Mouse (Mus musculus) embryonic facial prominence, embryonic 15.5 days (tissue): ENCODE data around the gene Mxra7. TPM values are rescaled to one million over a fixed set of nuclear protein-coding genes. Genes with fewer than 3 reads are reported as not detected.

Source experiments
- ATAC-seq: fragments of 200-750 bp; cut with Nextera tagmentation; 2 replicates; pipeline ENCODE4 v1.8.0; 2017; ENCODE audit warnings: low read depth, moderate TSS enrichment; ENCODE audit not compliant: insufficient number of reproducible peaks, low FRiP score, low TSS enrichment
- H3K27ac ChIP-seq: fragments of 300-500 bp; sonication (generic); replicated peaks from 2 replicates; pipeline ENCODE4 v1.5.1; 2015; ENCODE audit warnings: mild to moderate bottlenecking, inconsistent platforms
- H3K27me3 ChIP-seq: fragments of 300-500 bp; sonication (generic); 2 replicates; pipeline ENCODE4 v1.6.1; 2015; ENCODE audit warnings: inconsistent platforms
- H3K36me3 ChIP-seq: fragments of 300-500 bp; sonication (generic); 2 replicates; pipeline ENCODE4 v1.6.1; 2015; ENCODE audit warnings: mild to moderate bottlenecking, inconsistent platforms
- H3K4me1 ChIP-seq: fragments of 300-500 bp; sonication (generic); 2 replicates; pipeline ENCODE4 v1.6.1; 2015; ENCODE audit warnings: inconsistent platforms
- H3K4me2 ChIP-seq: fragments of 300-500 bp; sonication (generic); replicated peaks from 2 replicates; pipeline ENCODE4 v1.6.1; 2015; ENCODE audit warnings: mild to moderate bottlenecking, inconsistent platforms
- H3K4me3 ChIP-seq: fragments of 300-500 bp; sonication (generic); replicated peaks from 2 replicates; pipeline ENCODE4 v1.5.1; 2015; ENCODE audit warnings: mild to moderate bottlenecking, inconsistent platforms
- H3K9ac ChIP-seq: fragments of 300-500 bp; sonication (generic); 2 replicates; pipeline ENCODE4 v1.6.1; 2015; ENCODE audit warnings: inconsistent platforms
- H3K9me3 ChIP-seq: fragments of 300-500 bp; sonication (generic); replicated peaks from 2 replicates; pipeline ENCODE4 v1.6.1; 2016; ENCODE audit warnings: inconsistent platforms
- WGBS: fragments of 180-500 bp; shearing (Covaris S2); methylation state at CpG from one replicate; pipeline ENCODE4 v1.1.7; 2015; 5-methylcytosine and 5-hydroxymethylcytosine counted together
- polyA plus RNA-seq: library from polyadenylated mRNA; unstranded; fragments of >200 nt; fragmentation: Nextera tagmentation; extraction: Ambion mirVana; gene quantifications from 2 replicates; pipeline ENCODE4 v1.2.1, GENCODE M21; 2015

Gene Mxra7
- polyA plus RNA-seq, 1 experiment from 2014 or later = 24.8 TPM

GRCm38 (mm10) chr11:116764946-116765345 is 62.9 kb downstream of the Mxra7 start:
- Histone ChIP-seq H3K4me2 (no peak overlapping the region), H3K27me3 (no peaks in the 10 kb centered on the region), H3K4me3 (no peak overlapping the region), H3K9me3 (no peaks in the 10 kb centered on the region), H3K9ac (no peak overlapping the region), H3K36me3 (no peaks in the 10 kb centered on the region), H3K4me1 (no peaks in the 10 kb centered on the region), H3K27ac (no peak overlapping the region)
- 95% methylated on average over 2 of the region's 2 CpGs for WGBS
- no peak for ATAC-seq

GRCm38 (mm10) chr11:116764346-116764745 is 63.5 kb downstream of the Mxra7 start:
- Histone ChIP-seq H3K9me3 (no peaks in the 10 kb centered on the region), H3K4me2 (no peak overlapping the region), H3K9ac (no peak overlapping the region), H3K4me3 (no peak overlapping the region), H3K27ac (no peak overlapping the region), H3K4me1 (no peaks in the 10 kb centered on the region), H3K36me3 (no peaks in the 10 kb centered on the region), H3K27me3 (no peaks in the 10 kb centered on the region)
- 88% methylated on average over 7 of the region's 7 CpGs for WGBS
- ATAC-seq = no peak

GRCm38 (mm10) chr11:116755191-116755590 is 72.7 kb downstream of the Mxra7 start:
- WGBS = 83% methylated on average over 4 of the region's 4 CpGs
- ATAC-seq = no peak
- Histone ChIP-seq H3K4me3 (no peak overlapping the region), H3K36me3 (no peaks in the 10 kb centered on the region), H3K27me3 (no peaks in the 10 kb centered on the region), H3K9me3 (no peaks in the 10 kb centered on the region), H3K27ac (no peak overlapping the region), H3K9ac (no peak overlapping the region), H3K4me1 (no peaks in the 10 kb centered on the region), H3K4me2 (no peak overlapping the region)

GRCm38 (mm10) chr11:116753674-116754470 is 74.0 kb downstream of the Mxra7 start:
- no peak for ATAC-seq
- no peak overlapping the region for H3K4me3 ChIP-seq

More at GRCm38 (mm10) chr11:116753674-116754470, 74.0 kb downstream of the Mxra7 start:
- Histone ChIP-seq H3K9ac (no peak overlapping the region), H3K27ac (no peak overlapping the region), H3K4me1 (no peaks in the 10 kb centered on the region), H3K36me3 (no peaks in the 10 kb centered on the region), H3K4me2 (no peak overlapping the region), H3K27me3 (no peaks in the 10 kb centered on the region), H3K9me3 (no peaks in the 10 kb centered on the region)
- 82% methylated on average over 5 of the region's 5 CpGs for WGBS

Other genes starting within 250 kb of the Mxra7 start
- gene Ube2o, start 246.6 kb downstream of the Mxra7 start, polyA plus RNA-seq = 14.2 and 14.6 TPM in 2 replicates
- gene Aanat, start 241.6 kb downstream of the Mxra7 start, polyA plus RNA-seq = not detected in 2 replicates
- 8.3 and 8.8 TPM in 2 replicates for gene Rhbdf2, start 201.0 kb downstream of the Mxra7 start, polyA plus RNA-seq
- 3.6 and 3.8 TPM in 2 replicates for gene Prcd, start 174.5 kb downstream of the Mxra7 start, polyA plus RNA-seq
- 32.7 and 33.3 TPM in 2 replicates for gene Cygb, start 173.7 kb downstream of the Mxra7 start, polyA plus RNA-seq
- not detected in 2 replicates for gene St6galnac1, start 52.5 kb downstream of the Mxra7 start, polyA plus RNA-seq
- 75.9 and 79.9 TPM in 2 replicates for gene Mettl23, start 15.2 kb upstream of the Mxra7 start, polyA plus RNA-seq
- gene Jmjd6, start 15.4 kb upstream of the Mxra7 start, polyA plus RNA-seq = 74.1 and 79.1 TPM in 2 replicates
- 44.8 and 51.2 TPM in 2 replicates for gene Mfsd11, start 24.4 kb upstream of the Mxra7 start, polyA plus RNA-seq
- 694 and 715 TPM in 2 replicates for gene Srsf2, start 25.0 kb upstream of the Mxra7 start, polyA plus RNA-seq
- 3.0 and 3.2 TPM in 2 replicates for gene Mgat5b, start 90.8 kb upstream of the Mxra7 start, polyA plus RNA-seq